Comparison of ENCODE assay signal across 25 mouse cellular contexts in the genomic region with DNA sequence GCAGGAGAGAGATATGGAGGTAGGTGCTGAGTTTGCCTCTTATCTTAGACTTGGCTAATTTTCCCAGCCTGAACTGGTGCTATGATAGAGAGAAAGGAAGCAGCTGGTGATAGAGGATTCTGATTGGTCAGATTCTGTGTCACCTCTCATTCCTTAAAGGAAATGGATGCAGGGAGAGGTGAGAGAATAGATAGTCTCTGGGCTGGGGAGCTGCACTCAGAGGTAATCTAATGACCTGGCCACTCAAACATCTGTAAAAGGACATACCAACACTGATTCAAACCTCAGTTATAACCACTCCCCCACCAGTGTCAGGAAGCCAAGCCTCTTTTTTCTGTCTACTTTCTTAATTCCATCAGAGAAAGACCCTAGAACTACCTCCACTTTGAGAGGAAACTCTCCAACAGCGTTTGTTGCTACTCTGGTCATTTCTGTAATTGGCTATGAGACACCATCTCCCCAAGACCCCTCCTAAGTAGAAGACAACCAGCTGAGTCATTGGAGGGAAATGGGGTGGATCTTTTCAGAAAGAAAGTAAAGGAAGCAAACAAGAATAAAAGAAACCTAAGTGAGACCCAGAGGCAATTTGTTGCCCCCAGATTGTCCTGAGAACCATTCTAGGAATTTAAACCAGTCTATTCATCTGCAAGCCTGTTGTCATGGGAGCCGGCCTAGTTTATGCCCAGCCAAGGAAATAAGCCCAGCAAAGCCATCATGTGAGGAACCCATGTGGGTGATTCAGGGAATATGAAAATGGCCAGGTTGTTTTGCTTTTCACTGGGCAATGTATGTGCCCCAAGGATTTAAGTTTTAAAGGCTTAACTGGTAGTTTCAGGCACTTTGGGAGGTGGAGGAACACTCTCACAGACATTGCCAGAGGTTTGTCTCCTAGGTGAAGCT. TPM values are rescaled to one million over a fixed set of nuclear protein-coding genes. Genes with fewer than 3 reads are reported as not detected.
A peak's percentile ranks its signal among the peaks of the same experiment; 100 is the strongest.
DNase-seq lines count a peak whose midpoint lies in the region; ATAC-seq and TF ChIP-seq lines count a peak whose summit lies in the region.
"Had no signal": no experiment of that assay in that cellular context is flagged by ENCODE, and none has a peak within 500 bp of the region (broad histone marks: within the 10 kb centered on the region; RNA-seq: fewer than 3 reads in every experiment).

No protein-coding gene starts in this region.

- DNase-seq in Muller cell, postnatal 12 days (ENCODE audit: inconsistent ontology term) = peak; percentile 79
- DNase-seq in brain, embryonic 14.5 days (ENCODE audit: low read depth) = peak; percentile 39
- DNase-seq in lung, postnatal 4 days = no peak
- no peak for DNase-seq in spleen, adult 12 weeks (ENCODE audit: low spot score)
- DNase-seq in testis, postnatal 14 days (ENCODE audit: low spot score) = no peak
- DNase-seq: adrenal gland, postnatal 14 days; B cell, adult 2 months; cerebellum, adult 2 months; cerebellum, postnatal 10 days; gastrocnemius, postnatal 10 days; heart, adult 2 months; heart, postnatal 10 days had no signal

- no peak overlapping the region for H3K27ac ChIP-seq in heart, embryonic 14.5 days (replicated peaks in 1 of 2; ENCODE audit: control insufficient read depth in 1 of 2, insufficient read depth in 1 of 2, low read depth in 2 of 2, low read length in 2 of 2)
- no peak overlapping the region for H3K27ac ChIP-seq in heart, embryonic 12.5 days (ENCODE audit: poor library complexity, severe bottlenecking)
- peak overlapping the region; percentile 51 for H3K27ac ChIP-seq in ES-Bruce4 (ENCODE audit: insufficient read depth, low read length)
- H3K27ac ChIP-seq: embryonic facial prominence, embryonic 15.5 days; heart, adult 2 months; heart, embryonic 13.5 days; hindbrain, embryonic 10.5 days; hindbrain, embryonic 15.5 days had no signal

- 54% methylated on average over 2 of the region's 2 CpGs for WGBS in heart, embryonic 14.5 days
- 66% methylated on average over 2 of the region's 2 CpGs for WGBS in heart, embryonic 12.5 days

- no peak for TF ChIP-seq CTCF in ES-Bruce4 (IDR thresholded peaks at IDR 0.05; ENCODE audit: low read depth, low read length)
- TF ChIP-seq CTCF in brain, embryonic 14.5 days (IDR thresholded peaks at IDR 0.05; ENCODE audit: borderline replicate concordance, extremely low read depth, insufficient read depth, insufficient read length) = no peak

- no peaks in the 10 kb centered on the region for H3K4me1 ChIP-seq in heart, embryonic 14.5 days (ENCODE audit: control insufficient read depth in 2 of 2, insufficient read depth in 2 of 2, low read length in 2 of 2)
- 0 out of 2 replicates have a peak, but pooled peaks cover 3% of the 10 kb centered on the region for H3K4me1 ChIP-seq in heart, embryonic 12.5 days (replicated peaks)
- peaks cover 4% of the 10 kb centered on the region for H3K4me1 ChIP-seq in ES-Bruce4 (ENCODE audit: control insufficient read depth, insufficient read depth, low read length)
- H3K4me1 ChIP-seq: embryonic facial prominence, embryonic 15.5 days; heart, embryonic 13.5 days; hindbrain, embryonic 10.5 days; hindbrain, embryonic 15.5 days had no signal

- H3K9ac ChIP-seq in heart, embryonic 14.5 days (ENCODE audit: low read length) = no peak overlapping the region
- H3K9ac ChIP-seq in heart, embryonic 12.5 days = no peak overlapping the region
- no peak overlapping the region for H3K9ac ChIP-seq in ES-Bruce4 (ENCODE audit: low read depth, poor library complexity, severe bottlenecking)
- H3K9ac ChIP-seq: embryonic facial prominence, embryonic 15.5 days; heart, embryonic 13.5 days; hindbrain, embryonic 15.5 days had no signal

- no peaks in the 10 kb centered on the region for H3K27me3 ChIP-seq in heart, embryonic 14.5 days (ENCODE audit: control insufficient read depth, insufficient read depth, low read length)
- no peaks in the 10 kb centered on the region for H3K27me3 ChIP-seq in heart, embryonic 12.5 days (replicated peaks)
- no peaks in the 10 kb centered on the region for H3K27me3 ChIP-seq in ES-Bruce4 (ENCODE audit: control insufficient read depth, insufficient read depth, low read length, poor library complexity, severe bottlenecking)
- H3K27me3 ChIP-seq: embryonic facial prominence, embryonic 15.5 days; heart, embryonic 13.5 days; hindbrain, embryonic 15.5 days had no signal

- no peaks in the 10 kb centered on the region for H3K9me3 ChIP-seq in heart, embryonic 14.5 days (ENCODE audit: control insufficient read depth, low read length)
- H3K9me3 ChIP-seq in heart, embryonic 12.5 days (replicated peaks) = no peaks in the 10 kb centered on the region
- H3K9me3 ChIP-seq in ES-Bruce4 (replicated peaks; ENCODE audit: control insufficient read depth, insufficient read depth, low read length, poor library complexity, severe bottlenecking) = no peaks in the 10 kb centered on the region
- H3K9me3 ChIP-seq: embryonic facial prominence, embryonic 15.5 days; forebrain, embryonic 10.5 days; heart, embryonic 13.5 days; hindbrain, embryonic 10.5 days; hindbrain, embryonic 15.5 days had no signal

- 0 out of 2 replicates have a peak, but pooled peaks have one; percentile 31 for ATAC-seq in heart, embryonic 14.5 days (ENCODE audit: insufficient number of reproducible peaks, insufficient read depth, low FRiP score, low read depth)
- no peak for ATAC-seq in heart, embryonic 12.5 days (ENCODE audit: insufficient number of reproducible peaks, low FRiP score)
- ATAC-seq: CD4-positive, CD25-positive, alpha-beta regulatory T cell, adult 4 months; forebrain, embryonic 14.5 days; inflammation-experienced regulatory T-cells, adult 6 months; intestine, postnatal 0 days had no signal

- H3K36me3 ChIP-seq in heart, embryonic 14.5 days (ENCODE audit: control insufficient read depth, insufficient read depth, low read length) = no peaks in the 10 kb centered on the region
- H3K36me3 ChIP-seq in heart, embryonic 12.5 days = no peaks in the 10 kb centered on the region
- no peaks in the 10 kb centered on the region for H3K36me3 ChIP-seq in ES-Bruce4 (ENCODE audit: control insufficient read depth, insufficient read depth, low read length, poor library complexity, severe bottlenecking)
- H3K36me3 ChIP-seq: embryonic facial prominence, embryonic 15.5 days; forebrain, embryonic 10.5 days; heart, embryonic 13.5 days; hindbrain, embryonic 10.5 days had no signal

- H3K4me2 ChIP-seq in heart, embryonic 14.5 days (ENCODE audit: low read length) = no peak overlapping the region
- no peak overlapping the region for H3K4me2 ChIP-seq in heart, embryonic 12.5 days
- H3K4me2 ChIP-seq: embryonic facial prominence, embryonic 15.5 days; heart, embryonic 13.5 days; hindbrain, embryonic 15.5 days had no signal

- TF ChIP-seq EP300 in ES-Bruce4 (IDR thresholded peaks at IDR 0.05; ENCODE audit: insufficient read depth, low read depth, low read length) = no peak

- no peak overlapping the region for H3K4me3 ChIP-seq in heart, embryonic 14.5 days (ENCODE audit: control insufficient read depth in 1 of 2, insufficient read depth in 1 of 2, low read depth in 1 of 2, low read length in 2 of 2)
- no peak overlapping the region for H3K4me3 ChIP-seq in heart, embryonic 12.5 days
- no peak overlapping the region for H3K4me3 ChIP-seq in ES-Bruce4 (ENCODE audit: low read depth, low read length)
- H3K4me3 ChIP-seq: embryonic facial prominence, embryonic 15.5 days; erythroblast, embryonic 14.5 days; forebrain, embryonic 10.5 days; heart, adult 2 months; heart, embryonic 13.5 days; hindbrain, embryonic 10.5 days; hindbrain, embryonic 15.5 days had no signal

- no peak for TF ChIP-seq POLR2A in ES-Bruce4 (IDR thresholded peaks at IDR 0.05; ENCODE audit: insufficient read depth, low read length)
- TF ChIP-seq POLR2A in brain, embryonic 14.5 days (IDR thresholded peaks at IDR 0.05; ENCODE audit: borderline replicate concordance, extremely low read depth, insufficient read depth, insufficient read length, poor library complexity, severe bottlenecking) = no peak

RNA-seq across cellular contexts. Expression of a gene that starts 38.7 kb away (rescaled TPM):
- not detected in 2 replicates for polyA plus RNA-seq in heart, embryonic 14.5 days (2014; fragmentation: Nextera tagmentation; extraction: Ambion mirVana)
- polyA plus RNA-seq in heart, embryonic 12.5 days (2016; fragmentation: Nextera tagmentation; extraction: Ambion mirVana) = 0.34 TPM in 1 of 2 replicates, not detected in the other
- 9.0 and 10.1 TPM in 2 replicates for polyA plus RNA-seq in ES-Bruce4 (2011; ENCODE audit: insufficient read depth, insufficient read length, low read depth, missing spikeins)
- 1.4 and 1.6 TPM in 2 replicates for polyA plus RNA-seq in brain, embryonic 14.5 days (2012; rRNA removed)
- polyA plus RNA-seq: CD4-positive, CD25-positive, alpha-beta regulatory T cell, adult 4 months; erythroblast, embryonic 14.5 days; heart, adult 2 months; heart, embryonic 13.5 days; intestine, postnatal 0 days had no signal

RNA-seq across cellular contexts. Expression of a gene that starts 38.9 kb away (rescaled TPM):
- 0.88 and 1.6 TPM in 2 replicates for polyA plus RNA-seq in heart, embryonic 14.5 days (2014; fragmentation: Nextera tagmentation; extraction: Ambion mirVana)
- polyA plus RNA-seq in heart, embryonic 12.5 days (2016; fragmentation: Nextera tagmentation; extraction: Ambion mirVana) = 1.5 and 1.6 TPM in 2 replicates
- polyA plus RNA-seq in ES-Bruce4 (2011; ENCODE audit: insufficient read depth, insufficient read length, low read depth, missing spikeins) = 17.0 and 20.0 TPM in 2 replicates
- polyA plus RNA-seq in brain, embryonic 14.5 days (2012; rRNA removed) = 131 and 135 TPM in 2 replicates
- polyA plus RNA-seq: CD4-positive, CD25-positive, alpha-beta regulatory T cell, adult 4 months; erythroblast, embryonic 14.5 days had no signal

Comparison
In these comparisons a context has a peak if more than half of its experiments do, and no peak if none do; other contexts are left out.
1. DNase-seq: peak in Muller cell, postnatal 12 days (single experiment) and brain, embryonic 14.5 days (single experiment); none in lung, postnatal 4 days (0 of 2), spleen, adult 12 weeks (single experiment) and testis, postnatal 14 days (single experiment).